Mouse (Mus musculus) adrenal gland, postnatal 10 days (tissue): ENCODE data around the gene Slc25a10. TPM values are rescaled to one million over a fixed set of nuclear protein-coding genes. Genes with fewer than 3 reads are reported as not detected.
"Not testable (repeated sequence)": the region's sequence is repeated elsewhere in the genome, so short reads cannot be mapped to it uniquely, and the experiment has no call there.

Experiments used
- DNase-seq: peaks from one replicate; pipeline ENCODE4 v3.0.0; 2021; ENCODE audit warnings: mixed read lengths
- total RNA-seq, 2 experiments: library from RNA; stranded (reverse); gene quantifications; 2 replicates each; pipeline ENCODE4 v1.2.3; 2021

The Slc25a10 gene
- total RNA-seq, 2 experiments from 2014 or later, result 58.5 to 60.9 TPM

GRCm38 (mm10) chr11:120510375-120511030, 18.9 kb downstream of the Slc25a10 start:
- no peak for DNase-seq

DNA sequence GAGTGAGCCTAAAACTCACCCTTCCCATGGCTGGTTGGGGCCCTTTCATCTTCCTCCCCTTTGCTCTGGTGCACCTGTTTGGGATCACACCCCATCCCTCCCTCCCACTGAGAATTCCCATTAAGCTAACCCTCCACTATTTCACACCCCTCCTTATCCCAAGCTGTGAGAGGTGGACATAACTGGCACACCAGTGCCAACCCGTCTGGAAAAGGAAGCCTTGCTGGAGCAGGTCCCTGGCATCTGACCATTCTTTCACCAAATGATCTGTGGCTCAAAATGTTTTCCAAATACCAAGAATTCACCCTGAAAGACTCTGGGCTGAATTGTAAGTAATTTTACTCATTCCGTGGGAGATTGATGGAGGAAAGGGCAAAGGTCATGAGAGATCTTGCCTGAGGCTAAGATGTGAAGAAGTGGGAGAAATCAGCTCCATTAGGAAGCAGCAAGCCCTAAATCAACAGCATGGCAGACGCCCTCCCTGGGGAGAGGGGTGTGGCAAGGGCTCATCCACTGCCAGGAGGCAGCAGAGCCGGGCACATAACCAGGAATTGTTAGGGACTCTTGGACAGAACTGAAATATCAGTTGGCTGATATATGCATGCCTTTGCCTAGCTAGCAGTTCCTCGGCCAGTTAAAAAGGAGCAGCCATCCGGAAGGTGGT, 21.3 kb downstream of the Slc25a10 start:
- peak; percentile 72 for DNase-seq

DNA sequence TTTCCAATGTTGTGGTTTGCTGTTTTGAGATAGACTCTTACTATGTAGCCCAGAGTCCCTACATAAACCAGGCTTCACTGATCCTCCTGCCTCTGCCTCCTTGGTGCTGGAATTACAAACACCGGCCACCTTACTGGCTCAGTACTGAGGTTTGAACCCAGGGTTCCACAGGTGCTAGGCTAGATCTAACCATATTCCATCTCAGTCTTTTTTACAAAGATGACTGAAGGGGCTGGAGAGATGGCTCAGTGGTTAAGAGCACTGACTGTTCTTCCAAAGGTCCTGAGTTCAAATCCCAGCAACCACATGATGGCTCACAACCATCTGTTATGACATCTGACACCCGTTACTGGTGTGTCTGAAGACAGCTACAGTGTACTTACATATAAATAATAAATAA, 22.6 kb downstream of the Slc25a10 start:
- not testable (repeated sequence) for DNase-seq

DNA sequence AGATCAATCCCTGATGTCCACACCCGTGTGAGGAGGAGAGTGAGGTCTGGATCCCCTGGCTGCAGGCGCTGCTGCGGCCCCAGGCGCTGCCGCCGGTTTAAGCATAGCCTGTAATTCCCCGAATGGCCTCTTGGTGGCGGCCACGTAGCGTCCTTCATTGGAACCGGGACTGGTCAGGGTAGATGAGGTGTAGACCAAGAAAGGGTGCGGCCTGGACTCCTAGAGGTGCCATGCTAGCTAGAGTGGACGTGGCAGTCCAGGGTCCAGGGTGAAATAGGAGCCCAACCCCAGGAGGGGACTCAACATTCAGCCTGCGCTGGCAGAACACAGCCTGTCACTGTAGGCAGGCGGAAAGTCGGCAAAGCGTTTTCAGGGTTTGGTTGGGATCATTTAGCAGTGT, 24.0 kb downstream of the Slc25a10 start:
- peak; percentile 94 for DNase-seq

DNA sequence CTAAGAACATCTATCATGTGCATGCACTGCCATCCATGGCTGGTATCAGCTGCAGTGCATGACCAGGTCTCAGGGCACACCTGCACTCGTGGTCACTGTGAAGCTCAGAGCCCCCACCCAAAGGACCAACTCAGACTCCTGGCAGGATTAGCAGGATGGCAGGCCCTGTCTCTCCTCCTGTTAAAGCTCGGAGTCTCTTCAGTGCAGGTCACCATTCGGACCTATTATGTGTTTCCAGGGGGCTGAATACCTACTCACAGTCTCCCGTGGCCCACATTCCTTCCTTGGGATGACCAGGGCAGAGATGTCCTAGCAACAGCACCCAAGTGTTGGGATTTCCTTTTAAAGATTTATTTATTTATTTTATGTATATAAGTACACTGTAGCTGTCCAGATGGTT, 25.5 kb downstream of the Slc25a10 start:
- DNase-seq, result no peak

GRCm38 (mm10) chr11:120518027-120518426, 26.4 kb downstream of the Slc25a10 start:
- no peak for DNase-seq

DNA sequence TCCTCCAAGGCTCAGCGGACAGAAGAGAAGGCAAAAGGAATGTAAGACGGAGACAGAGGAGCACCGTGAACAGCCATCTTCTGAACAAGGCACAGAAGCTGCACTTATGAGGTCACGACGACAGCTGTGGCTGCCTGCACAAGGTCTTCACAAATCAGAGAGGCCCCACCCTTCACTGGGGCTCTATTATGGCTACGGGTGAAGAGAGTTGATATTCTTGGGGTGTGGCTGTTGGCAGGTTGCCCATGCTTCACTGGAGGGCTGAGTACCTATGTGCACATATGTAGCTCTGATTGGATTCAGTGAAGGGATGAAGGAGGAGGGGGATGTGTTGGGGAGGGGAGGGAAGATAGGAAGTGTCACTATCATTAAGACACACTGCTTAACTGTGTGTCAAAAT, 26.9 kb downstream of the Slc25a10 start:
- no peak for DNase-seq

DNA sequence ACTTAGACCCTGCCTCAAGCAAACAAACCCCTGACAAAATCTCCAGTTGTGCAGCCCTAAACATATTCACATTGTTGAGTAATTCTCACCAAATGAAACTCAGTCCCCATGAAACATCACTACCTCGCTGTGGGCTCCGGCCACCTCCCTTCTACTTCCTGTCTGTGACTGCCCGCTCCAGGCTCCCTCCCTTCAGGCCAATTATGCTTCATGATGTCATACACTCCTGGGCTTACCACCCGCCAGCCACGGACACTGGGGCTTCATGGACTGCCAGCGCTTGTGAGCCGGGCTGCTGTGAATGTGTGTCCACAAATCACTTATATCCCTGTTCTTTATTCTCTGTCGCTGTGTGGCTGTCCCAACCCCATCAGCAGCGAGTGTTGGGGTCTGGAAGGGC, 28.1 kb downstream of the Slc25a10 start:
- DNase-seq, result peak; percentile 58

DNA sequence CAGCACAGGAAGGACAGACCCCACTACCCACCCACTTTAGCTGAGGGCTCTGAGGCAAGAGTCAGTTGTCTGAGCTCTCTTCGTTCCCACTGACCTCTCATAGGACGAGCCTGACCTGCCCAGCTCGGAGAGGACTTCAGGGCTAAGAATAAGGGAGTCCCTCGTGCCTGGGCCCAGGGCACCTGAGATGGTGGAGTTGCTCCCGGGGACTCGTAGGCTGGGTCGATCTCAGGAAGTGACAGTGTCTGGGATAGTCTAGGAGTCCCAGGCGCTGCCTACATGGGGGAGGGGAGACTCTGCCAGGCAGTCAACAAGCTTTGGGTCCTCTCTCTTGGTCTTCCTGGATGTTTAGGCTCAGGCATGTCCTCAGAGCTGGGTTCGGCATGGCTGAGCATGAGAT, 28.9 kb downstream of the Slc25a10 start:
- DNase-seq, result no peak

DNA sequence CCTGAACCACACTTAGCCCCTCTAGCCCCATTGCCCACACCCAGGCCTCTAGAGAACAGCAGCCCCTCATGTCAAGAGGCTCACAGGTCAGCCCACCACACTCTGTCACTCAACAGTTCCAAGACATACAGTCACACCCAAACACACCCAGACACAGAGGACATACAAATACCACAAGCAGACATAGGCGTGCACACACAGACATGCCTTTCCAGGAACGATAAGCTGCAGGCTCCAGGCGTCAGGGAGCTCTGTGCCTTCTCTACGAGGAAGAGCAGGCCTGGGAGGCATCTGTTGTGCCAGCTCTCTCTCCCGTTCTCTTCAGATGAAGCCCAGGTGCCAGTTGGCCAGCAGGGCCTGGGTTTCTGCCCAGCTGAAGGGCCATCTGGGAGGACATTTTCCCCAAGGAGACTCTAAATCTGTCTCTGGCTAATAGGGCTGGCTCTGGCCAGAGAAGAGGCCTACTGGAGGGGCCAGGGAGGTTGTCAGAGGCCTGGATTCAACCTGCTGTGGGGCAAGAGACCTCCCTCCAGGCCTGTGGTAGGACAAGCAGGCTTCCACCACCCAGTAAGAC, 29.4 kb downstream of the Slc25a10 start:
- DNase-seq, result peak; percentile 78

GRCm38 (mm10) chr11:120522581-120522980, 30.9 kb downstream of the Slc25a10 start:
- DNase-seq, result no peak

DNA sequence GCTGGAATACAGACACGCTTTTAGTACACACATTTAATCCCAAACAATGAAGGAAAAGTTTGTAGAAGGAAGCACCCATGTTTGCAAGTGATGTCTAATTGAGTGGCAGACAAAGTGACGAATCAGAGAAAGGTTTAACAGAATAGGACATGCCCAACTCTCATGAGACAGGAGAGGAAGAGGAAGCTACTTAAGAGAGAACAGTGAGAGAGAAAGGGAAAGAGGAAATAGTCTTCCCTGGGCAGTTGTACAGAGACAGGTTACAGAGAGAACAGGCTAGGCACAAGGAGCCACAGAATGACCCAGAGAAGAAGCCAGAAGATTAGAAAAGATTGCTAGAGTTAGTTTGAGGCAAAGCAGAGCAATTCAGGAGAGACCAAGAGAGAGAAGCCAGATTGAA, 34.3 kb downstream of the Slc25a10 start:
- DNase-seq, result no peak

GRCm38 (mm10) chr11:120527690-120528354, 36.2 kb downstream of the Slc25a10 start:
- DNase-seq, result no peak

DNA sequence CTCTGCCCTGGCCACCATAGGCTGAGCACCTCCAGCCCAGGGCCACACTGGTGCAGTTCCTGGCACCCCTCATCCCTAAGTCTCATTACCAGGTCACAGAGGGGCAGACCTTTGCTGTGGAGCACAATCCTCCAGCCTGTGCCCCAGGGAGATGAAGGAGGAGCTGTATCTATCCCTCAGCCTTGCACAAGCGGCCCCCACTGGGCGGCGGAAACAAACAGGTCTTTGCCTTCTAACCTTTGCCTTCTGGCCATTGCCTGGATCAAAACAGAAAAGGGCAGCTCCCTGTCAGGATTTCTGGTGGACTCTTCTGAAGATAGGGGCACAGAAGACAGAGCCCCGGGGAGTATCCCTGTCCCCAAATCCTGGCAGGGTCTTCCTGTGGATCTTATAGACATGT, 37.3 kb downstream of the Slc25a10 start:
- no peak for DNase-seq

- DNase-seq, result no peak
Observed at GRCm38 (mm10) chr11:120530085-120530964, 38.7 kb downstream of the Slc25a10 start, which contains the start of gene Gcgr. Gene Gcgr, plus strand, starts transcription at chr11:120530699.

GRCm38 (mm10) chr11:120531646-120532045, 40.0 kb downstream of the Slc25a10 start:
- DNase-seq, result no peak

GRCm38 (mm10) chr11:120534093-120534492, 42.5 kb downstream of the Slc25a10 start:
- no peak for DNase-seq

DNA sequence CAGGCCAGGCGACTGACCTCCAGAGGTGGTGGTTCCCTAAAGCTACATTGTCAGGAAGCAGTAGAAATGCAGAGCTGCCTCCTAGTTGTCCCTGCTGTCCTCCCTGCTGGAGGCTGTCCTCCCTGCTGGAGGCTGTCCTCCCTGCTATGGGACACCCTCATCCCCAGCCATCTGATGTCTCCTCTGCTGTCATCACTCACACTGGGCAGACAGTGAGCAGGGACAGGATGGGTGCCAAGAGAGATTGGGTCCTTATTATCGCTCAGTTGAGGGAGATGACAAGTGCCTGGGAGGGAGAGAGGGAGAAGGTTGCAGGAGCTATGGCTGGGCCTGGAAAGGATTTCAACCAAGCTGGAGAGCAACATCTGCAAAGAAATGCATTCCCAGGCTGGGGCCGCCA, 43.5 kb downstream of the Slc25a10 start:
- DNase-seq, result no peak

- DNase-seq, result no peak
Observed at GRCm38 (mm10) chr11:120535804-120536203, 44.2 kb downstream of the Slc25a10 start.

DNA sequence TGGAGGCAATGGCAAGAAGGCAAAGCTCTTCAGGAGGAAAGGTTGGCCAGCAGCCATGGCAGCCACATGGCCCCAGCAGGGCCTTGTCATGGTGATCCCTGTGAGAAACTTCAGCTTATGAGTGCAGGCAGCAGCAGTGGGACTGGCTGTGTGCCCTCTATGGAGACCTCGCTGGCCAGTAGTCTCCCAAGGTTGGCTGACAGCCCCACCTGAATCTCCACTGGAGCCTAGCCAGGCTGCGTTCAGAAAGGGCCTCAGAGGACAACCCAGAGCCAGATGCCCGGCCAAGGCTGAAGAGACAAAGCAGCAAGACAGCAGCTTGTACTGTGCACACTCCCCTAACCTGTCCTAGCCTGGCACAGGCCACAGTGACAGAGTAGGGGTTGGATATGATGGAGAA, 46.8 kb downstream of the Slc25a10 start:
- peak; percentile 83 for DNase-seq

- no peak for DNase-seq
Observed at GRCm38 (mm10) chr11:120538955-120539284, 47.3 kb downstream of the Slc25a10 start.
